Mouse (Mus musculus) E14TG2a.4 (cell line): ENCODE results near the gene Tsc2.

Experiments
- CTCF ChIP-seq: conservative IDR thresholded peaks from 2 replicates; pipeline ENCODE4 v1.5.1; 2014; ENCODE audit warnings: low read length
- NANOG ChIP-seq: IDR thresholded peaks from 2 replicates; pipeline ENCODE4 v1.6.1; 2014; ENCODE audit warnings: borderline replicate concordance, low read length, mixed read lengths

- TF ChIP-seq CTCF = no peak
- TF ChIP-seq NANOG = no peak
Observed at GRCm38 (mm10) chr17:24580287-24580686, 52.1 kb downstream of the Tsc2 start.
